Mouse (Mus musculus): ENCODE measurements around the gene Crybb1.
A peak's percentile ranks its signal among the peaks of the same experiment; 100 is the strongest.

The Crybb1 gene

GRCm38 (mm10) chr5:112266011-112266777 is 10.6 kb downstream of the Crybb1 start:
- no peak for DNase-seq (ENCODE audit: low read depth, low spot score)

DNA sequence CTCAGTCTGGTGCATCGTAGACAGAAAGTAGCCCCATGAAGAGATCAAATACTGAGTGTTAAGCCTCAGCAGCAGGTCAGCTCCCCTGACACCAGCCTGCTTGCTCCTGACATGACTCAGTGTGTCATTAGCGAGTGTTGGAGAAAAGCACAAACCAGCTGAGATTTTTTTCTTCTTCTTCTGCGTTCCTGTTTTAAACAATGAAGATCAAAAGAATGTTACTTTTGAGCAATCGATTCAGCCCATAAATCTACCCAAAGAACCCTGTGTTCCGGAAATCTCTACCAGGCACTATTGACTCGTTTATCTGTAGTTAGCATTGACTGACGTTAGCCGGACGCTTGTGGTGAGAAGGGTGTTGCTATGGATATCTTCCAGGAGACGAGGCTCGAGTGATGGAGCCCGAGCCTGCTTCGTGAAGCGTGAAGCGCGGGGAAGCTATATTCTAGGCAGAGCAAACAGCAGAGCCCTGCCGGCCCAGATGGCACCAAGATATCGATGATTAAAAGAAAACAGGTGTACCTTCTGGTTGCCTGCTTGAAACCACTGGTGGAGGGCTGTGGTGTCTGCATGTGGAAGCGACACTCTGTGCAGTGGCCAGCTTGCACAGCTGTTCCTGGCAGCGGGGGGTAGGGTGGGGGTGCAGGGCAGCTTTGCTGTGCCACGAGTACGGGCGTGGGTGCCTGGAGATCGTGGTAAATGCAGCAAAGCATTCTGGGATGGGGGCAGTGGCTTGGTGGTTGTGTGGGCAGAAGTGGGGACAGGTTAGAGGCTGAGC is 15.3 kb downstream of the Crybb1 start:
- peak; percentile 29 for DNase-seq (ENCODE audit: low read depth, low spot score)

- DNase-seq (ENCODE audit: low read depth, low spot score): no peak
These were observed 17.3 kb downstream of the Crybb1 start for GRCm38 (mm10) chr5:112272934-112273333.

DNA sequence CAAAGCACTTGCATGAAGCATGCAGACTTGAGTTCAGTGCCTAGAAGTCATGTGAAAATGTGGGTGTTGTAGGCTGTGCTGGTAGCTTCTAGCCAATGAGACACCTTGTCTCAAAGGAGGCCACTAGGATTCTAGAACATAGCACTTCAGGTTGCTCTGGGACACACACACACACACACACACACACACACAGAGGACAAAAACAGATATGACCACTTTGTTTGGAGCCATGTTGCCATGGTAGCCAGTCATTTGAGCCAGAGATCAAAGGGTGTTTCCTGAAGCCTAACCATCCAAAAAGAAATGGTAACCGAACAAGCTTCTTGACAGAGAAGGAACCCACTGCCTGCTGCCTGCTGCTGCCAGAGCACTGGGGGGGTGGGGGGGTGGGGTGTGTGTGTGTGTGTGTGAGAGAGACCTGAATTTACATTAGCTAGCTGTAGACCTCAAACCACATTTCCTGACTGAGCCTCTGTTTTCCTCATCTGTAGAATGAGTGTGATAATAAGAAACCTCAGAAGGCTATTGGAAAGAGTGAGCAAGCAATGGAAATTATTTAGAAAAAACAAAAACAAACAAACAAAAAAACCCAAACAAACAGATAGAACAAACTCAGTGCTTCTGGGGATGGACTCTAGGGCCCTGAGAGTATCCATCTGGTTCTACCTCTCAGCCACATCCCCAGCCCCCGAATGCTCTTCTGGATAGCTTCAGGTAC is 18.3 kb downstream of the Crybb1 start:
- DNase-seq (ENCODE audit: low read depth, low spot score): no peak

DNA sequence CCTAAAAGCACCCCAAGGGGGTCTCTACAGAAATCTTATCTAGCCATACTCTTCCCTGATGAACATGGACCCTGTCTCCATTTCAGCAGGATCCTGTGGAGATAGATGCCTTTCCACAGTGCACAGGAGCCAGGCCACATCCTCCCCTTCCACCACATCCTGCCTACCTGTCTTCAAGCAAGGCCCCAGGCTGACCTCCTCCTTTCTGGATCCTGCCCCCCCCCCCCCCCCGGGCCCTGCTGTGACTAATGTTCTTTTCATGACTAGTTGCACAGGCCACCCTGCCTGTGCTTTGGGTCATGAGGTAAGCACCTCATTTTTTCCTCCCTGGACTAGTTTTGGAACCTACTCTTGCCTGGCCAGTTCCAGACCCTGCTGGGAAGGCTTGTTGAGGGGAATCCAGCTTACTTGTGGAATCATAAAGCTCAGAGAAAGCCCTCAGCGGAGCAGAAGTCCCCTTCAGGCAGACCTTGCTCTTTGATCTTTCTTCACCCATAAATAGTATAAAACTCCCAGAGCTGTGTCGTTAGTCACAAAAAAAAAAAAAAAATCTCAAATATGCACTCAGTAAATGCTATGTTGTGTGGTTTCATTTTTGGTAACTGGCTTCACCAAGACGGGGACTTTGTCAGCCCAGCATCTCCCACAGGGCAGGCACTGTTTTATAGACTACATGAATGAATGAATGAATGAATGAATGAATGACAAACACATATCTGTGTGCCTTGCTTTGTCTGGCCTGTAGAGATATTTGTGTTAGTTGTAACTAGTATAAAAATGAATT is 19.6 kb downstream of the Crybb1 start:
- DNase-seq (ENCODE audit: low read depth, low spot score): no peak

GRCm38 (mm10) chr5:112276267-112276873 is 20.8 kb downstream of the Crybb1 start, which contains the start of gene Tpst2:
TSS of gene Tpst2 (plus strand) at chr5:112276691.
- peak; percentile 99 for DNase-seq (ENCODE audit: low read depth, low spot score)

DNA sequence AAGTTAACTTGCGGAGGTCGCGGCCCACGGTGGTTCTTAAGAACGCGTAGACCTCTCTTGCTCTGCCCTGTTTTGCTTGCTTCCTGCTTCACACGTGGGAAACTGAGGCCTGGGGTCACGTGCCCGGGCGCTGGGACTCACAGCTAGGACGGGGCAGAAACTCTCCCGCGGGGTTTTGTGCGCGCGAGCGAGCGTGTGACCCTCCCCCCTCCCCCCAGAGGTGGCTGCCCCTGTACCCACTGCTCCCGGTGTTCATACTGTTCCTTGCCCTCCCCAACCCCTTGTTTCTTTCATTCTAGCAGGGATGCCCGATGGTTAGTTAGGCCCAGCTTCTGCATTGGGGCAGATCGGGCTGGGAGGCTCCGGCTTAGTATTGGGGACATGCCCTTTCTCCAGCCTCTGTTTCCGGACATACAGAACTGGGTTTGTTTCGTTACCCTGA is 21.3 kb downstream of the Crybb1 start:
- peak; percentile 53 for DNase-seq (ENCODE audit: low read depth, low spot score)

- no peak for DNase-seq (ENCODE audit: low read depth, low spot score)
These were observed 22.4 kb downstream of the Crybb1 start for GRCm38 (mm10) chr5:112277906-112278470.

DNA sequence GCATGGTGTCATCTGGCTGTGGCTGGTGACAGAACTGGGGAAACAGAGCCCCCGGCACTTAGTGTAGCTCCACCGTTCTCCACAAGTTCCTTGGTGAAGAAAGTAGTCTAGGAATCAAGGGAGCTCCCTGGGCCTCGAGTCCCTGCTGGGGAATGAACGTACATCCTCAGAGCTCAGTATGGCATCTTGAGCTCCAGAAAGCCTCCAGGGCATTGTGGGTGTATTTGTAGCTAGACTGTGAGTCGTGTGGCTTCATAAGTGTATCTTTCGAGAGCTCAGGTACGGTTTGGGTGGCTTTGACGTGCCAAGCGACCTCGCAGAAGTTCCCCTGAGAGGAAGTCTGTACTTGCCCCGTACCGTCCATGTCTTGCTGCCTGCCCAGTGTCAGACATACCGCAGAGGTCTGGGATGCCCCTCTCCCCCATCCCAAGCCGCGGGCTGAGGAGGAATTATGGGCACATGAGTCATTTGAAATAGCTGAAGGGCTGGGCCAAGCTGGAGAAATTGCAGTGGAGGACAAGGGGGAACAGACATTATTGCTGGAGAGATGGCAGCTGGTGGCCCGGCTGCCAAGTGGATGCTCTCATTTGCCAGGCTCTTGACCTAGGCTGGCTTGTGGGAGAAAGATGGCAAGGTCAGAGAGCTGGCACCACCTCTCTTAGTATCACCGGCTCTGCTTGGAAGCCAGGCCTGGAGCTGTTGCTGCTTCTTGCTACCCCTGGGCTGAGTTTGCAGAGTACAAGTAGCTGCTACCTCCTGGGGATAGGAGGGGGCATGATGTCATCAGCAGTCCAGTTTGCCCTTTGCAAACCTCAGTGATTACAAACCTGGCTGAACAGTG is 23.8 kb downstream of the Crybb1 start:
- DNase-seq (ENCODE audit: low read depth, low spot score): no peak

GRCm38 (mm10) chr5:112280151-112280550 is 24.5 kb downstream of the Crybb1 start:
- DNase-seq (ENCODE audit: low read depth, low spot score): no peak

DNA sequence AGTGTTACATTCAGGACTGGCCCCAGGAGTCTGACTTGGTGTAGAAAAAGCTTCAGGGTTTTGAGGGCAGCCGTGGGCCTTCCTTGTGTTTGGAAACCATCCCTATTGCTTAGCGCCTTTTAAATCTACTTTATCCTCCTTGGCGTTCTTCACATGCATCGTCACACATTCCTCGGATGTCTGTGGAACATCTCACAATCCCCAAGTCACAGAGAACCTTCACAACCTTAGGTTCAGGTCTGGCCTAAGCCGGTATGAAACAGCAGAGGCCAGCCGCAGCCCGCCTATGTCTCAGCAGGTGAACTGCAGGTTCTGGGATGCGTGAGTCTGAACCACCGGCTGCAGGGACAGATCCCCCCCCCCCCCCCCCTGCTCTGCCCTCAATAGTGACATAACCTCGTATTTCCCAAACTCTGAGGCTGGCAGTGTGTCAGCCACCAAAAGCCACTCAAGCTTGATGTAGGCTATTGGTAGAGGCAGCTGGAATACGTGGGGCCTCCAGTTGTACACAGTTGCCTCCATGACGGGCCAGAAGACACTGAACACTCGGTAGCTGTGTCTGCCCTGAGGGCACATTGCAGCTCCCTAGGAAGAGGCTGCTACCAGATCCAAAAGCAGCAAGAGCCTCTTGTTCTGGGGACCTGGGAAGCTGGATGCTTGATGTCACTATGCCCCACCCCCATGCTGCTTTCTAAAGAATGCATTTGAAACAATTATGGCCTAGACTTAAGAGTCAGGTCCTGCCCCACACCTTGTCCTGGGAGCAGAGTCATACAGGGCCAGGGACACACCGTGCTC is 25.4 kb downstream of the Crybb1 start:
- peak; percentile 34 for DNase-seq (ENCODE audit: low read depth, low spot score)

- no peak for DNase-seq (ENCODE audit: low read depth, low spot score)
These were observed 26.1 kb downstream of the Crybb1 start for GRCm38 (mm10) chr5:112281676-112282075.

DNA sequence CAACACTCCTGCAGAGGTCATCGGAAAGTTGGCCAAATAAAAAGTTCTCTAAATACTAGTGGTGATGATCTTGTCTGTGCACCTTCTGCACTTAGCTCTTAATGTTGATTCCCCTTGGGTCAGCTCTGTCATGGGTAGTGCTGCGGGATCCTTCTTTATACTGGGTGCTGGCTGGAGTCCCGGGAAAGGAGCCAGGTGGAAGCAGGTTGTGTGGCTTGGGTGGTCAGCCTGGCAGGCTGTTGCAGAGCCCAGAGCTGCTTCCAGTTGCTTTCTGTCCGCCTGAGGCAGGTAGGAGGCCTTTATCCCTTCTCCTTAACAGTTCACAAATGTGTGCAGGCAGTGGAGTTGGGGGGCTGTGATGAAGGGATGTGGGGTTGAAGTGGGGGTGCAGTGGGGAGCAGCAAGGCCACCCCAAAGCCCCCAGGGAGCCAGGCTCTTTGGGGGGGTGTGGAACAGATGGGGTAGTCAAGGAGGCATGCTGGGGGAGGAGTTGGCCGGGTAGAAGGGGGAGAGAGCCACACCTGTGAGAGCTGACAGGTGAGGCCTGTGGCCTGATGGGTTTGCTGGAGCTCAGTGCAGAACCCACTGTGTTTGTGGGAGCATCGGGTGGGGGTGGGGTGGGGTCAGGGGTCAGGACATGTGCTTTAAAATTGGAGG is 26.6 kb downstream of the Crybb1 start:
- DNase-seq (ENCODE audit: low read depth, low spot score): no peak

DNA sequence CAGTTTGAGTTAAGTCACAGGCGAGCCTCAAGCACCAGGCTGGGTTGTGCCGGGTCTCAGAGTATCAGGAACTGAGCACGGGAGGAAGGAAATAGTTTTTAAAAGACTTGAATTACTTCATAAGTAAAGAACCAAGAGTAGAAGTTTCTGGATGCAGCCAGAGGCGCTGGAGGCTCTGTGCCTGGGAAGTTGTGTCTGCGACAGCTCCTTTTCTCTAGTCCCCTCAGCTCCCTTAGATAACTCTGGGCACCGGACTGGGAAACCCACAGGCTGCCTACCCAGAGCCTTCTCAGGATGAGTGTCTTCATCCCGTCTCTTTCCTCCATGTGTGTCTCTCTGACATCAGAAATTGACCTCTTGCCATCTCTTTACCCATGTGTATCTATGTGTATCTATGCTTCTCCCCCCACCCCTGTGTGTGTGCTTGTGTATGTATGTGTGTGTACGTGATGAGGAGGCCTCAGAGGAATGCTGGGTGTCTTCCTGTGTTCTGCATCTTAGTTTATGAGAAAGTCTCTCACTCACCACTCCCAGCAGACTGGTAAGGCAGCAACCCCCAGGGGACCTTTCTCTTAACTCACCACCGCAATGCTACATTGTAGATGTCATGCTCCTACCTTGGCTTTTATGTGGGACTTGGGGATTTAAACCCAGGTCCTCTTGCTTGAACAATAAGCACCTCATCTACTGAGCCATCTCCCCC is 27.3 kb downstream of the Crybb1 start:
- DNase-seq (ENCODE audit: low read depth, low spot score): no peak

- DNase-seq (ENCODE audit: low read depth, low spot score): no peak
These were observed 28.1 kb downstream of the Crybb1 start for GRCm38 (mm10) chr5:112283543-112284202.

DNA sequence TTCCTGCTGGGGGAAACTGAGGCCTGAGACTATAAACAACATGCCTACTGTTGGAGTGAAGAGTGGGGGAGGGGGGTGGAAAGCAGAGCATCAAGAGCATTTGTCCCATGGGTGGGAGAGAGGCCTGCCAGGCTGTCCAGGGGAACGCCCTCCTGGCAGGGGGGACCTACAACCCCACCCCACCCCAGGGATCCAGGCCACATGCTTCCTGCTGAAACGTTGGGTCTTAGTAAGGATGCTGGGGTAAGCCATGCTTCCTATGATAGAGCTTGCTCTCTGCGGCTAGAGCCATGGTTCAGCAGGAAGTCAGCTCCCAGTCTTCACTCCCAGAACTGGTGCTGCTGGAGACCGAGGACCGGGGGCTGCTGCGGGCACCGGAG is 28.6 kb downstream of the Crybb1 start:
- DNase-seq (ENCODE audit: low read depth, low spot score): no peak

DNA sequence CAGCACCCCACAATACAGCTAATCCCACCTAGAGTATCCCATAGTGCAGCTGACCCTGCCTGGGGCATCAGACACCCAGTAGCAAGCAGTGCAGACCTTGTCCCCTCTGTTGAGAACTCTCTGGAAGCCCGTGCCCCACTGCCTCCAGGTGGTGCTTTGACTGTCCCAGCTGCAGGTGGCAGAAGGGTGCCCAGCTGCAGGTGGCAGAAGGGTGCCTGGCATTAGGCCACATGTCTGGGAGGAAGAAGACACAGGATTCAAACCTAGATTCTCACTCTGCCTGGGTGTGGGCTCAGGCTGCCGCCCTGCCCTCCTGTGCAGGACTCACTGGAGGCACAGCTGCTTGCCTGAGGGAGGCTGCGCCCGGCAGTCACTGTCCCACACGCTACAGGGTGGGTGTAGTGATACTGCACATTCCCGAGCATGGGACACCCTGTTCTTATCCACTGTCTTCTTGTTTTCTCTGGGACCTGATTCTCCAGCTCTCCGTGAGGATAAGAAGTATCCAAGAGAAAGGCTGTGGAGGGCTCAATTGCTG is 30.0 kb downstream of the Crybb1 start:
- no peak for DNase-seq (ENCODE audit: low read depth, low spot score)

Data from mesoderm, embryonic 11.5 days (tissue).